Mouse (Mus musculus): Measurements from ENCODE around the gene Mycs. TPM values are rescaled to one million over a fixed set of nuclear protein-coding genes. Genes with fewer than 3 reads are reported as not detected.

Gene Mycs
- total RNA-seq (2021): not detected
- long read RNA-seq, experiment 1: 0 reads
- long read RNA-seq, experiment 2: 0 reads

- no peak for DNase-seq
Observed at GRCm38 (mm10) chrX:5469165-5469564, at the start of gene Mycs. Mycs (minus strand) TSS chrX:5469265.

DNA sequence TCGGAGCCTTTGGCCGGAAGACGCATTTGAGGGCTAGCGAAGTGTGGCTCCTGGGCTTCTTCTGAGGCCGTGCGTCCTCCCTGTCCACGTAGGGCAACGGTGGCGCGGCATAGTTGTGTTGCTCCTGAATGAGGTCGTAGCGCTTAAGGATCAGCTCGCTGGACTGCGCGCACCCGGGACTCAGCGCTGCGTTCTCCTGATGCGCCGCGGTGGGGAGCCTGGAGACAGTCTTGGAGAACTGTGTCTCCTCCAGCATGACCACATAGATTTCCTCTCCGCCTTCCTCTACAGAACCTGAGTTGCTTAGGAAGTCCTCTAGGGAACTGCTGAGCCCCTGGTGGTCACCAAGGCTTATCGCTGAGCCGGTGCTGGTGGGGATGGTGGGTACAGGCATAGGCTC, 1.0 kb downstream of the Mycs start:
- no peak for DNase-seq

Other genes with a start within 250 kb of the Mycs start
- gene Btbd35f7, start 199.8 kb upstream of the Mycs start, total RNA-seq (2021): not detected